Mouse (Mus musculus): ENCODE results near the gene Col5a1.

DNA sequence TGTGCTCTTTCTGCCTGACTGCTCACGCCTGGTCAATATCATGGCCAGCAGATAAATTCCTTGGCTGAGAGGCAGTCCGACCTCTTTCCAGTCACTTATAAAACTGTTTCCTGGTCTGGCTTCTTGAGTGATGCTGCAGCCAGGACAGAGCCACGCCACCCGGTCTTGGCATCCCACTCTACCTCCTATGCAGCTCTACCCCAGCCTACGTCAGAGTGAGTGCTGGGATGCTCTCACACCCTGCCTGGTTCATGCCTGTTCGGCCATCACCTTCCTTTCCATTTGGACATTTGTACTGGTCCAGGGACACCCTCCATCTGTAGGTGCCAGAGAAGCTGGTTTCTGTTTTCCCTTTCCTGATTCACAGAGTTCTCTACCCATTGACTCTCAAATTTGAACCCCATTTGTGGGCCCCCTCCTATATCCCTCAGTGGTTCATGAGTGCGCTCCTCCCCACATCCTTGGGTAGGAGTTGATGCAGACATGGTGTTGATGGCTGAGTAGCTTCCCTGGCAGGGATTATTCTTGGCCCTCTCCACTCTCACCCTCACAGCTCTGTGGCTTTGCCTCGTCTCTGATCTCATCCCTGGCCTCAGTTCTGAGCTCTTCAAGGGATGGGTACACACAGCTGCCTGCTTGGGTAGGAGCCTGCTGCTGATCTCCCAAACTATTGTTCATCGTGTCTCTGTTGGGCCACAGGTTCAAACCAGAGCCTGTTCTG is 15.5 kb downstream of the Col5a1 start:
- TF ChIP-seq EP300 (IDR thresholded peaks at IDR 0.05; ENCODE audit: insufficient read depth, low read depth, low read length), result no peak
- TF ChIP-seq CTCF (IDR thresholded peaks at IDR 0.05), result no peak
- no peak for TF ChIP-seq POLR2A (IDR thresholded peaks at IDR 0.05; ENCODE audit: insufficient read depth, low read depth, low read length)

Data from heart, adult 2 months (tissue).